Mouse (Mus musculus): ENCODE measurements around the gene Hoxb4. TPM values are rescaled to one million over a fixed set of nuclear protein-coding genes. Genes with fewer than 3 reads are reported as not detected.

The Hoxb4 gene
- total RNA-seq, 2 experiments from 2014 or later, result 0.57 to 0.59 TPM

DNA sequence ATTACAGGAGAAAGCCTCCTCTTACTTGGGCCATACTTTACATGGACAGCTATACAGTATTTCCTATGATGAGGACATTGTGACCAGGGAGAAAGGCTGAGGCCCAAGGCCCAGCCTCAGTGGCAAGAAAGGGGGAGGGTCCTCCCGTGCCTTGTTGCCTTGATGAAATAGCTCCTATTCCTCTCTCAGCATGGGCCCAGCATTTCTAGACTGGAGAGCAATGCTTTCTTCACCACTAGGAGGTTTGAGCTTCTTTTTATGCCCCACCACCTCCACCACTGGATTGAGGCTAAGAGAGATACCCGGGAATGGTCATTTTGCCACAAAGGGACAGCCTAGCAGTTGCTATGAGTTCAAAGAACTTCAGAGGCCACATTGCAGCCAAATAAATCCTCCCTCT is 21.1 kb upstream of the Hoxb4 start:
- DNase-seq (ENCODE audit: low spot score), result no peak
- intact Hi-C loops (cut with DNase I), result no loop called here

DNA sequence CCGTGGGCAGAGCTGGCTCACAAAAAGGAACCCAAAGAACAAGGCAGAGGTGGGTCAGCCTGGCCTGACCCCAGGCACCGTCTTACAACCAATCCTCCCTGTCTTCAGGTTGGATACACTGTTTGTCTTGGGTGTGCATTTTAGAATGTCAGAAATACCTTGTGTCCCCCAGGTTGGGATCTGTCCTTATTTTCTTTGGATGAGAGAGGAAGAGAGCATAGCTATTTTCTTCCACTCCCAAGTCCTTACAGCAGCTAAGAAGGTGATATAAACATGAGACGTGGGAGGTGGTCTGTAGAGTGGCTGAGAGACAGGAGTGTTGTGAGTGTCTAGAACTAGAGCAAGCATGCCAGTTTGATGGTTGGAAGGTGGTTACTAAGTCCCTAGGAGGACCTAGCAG is 20.6 kb upstream of the Hoxb4 start:
- no peak for DNase-seq (ENCODE audit: low spot score)
- intact Hi-C loops (cut with DNase I), result no loop called here

DNA sequence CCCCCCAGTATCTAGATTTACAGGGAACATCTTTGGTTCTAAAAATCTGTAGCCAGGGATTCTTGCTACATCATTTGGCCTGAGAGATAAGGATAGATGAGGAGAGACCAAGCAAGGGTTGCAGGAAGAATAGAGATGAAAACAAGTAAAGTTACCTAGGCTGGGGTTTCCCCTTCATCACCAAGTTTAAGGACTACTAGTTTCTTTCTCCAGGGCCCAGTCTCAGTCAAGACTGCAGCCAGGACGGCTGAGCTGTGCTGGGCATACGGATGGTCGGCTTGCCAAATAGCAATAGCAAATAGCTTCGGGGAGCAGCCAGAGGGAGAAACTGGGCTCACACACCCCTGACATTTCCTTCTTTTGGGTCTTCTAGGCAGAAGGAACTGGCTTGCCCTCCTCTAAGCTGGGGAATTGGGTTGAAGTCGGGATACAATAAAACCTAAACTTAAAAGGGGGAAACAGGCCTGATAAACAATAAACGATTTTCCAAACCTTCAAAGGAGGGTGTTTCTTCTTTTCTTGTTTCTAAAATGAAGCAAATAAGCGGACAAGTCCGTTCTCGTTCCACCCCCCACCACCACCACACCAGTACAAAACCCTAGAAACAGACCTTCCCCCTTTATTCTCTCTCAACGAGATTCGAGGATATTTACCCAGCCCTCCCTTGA is 20.0 kb upstream of the Hoxb4 start:
- intact Hi-C loops (cut with DNase I), result no loop called here
- no peak for DNase-seq (ENCODE audit: low spot score)

DNA sequence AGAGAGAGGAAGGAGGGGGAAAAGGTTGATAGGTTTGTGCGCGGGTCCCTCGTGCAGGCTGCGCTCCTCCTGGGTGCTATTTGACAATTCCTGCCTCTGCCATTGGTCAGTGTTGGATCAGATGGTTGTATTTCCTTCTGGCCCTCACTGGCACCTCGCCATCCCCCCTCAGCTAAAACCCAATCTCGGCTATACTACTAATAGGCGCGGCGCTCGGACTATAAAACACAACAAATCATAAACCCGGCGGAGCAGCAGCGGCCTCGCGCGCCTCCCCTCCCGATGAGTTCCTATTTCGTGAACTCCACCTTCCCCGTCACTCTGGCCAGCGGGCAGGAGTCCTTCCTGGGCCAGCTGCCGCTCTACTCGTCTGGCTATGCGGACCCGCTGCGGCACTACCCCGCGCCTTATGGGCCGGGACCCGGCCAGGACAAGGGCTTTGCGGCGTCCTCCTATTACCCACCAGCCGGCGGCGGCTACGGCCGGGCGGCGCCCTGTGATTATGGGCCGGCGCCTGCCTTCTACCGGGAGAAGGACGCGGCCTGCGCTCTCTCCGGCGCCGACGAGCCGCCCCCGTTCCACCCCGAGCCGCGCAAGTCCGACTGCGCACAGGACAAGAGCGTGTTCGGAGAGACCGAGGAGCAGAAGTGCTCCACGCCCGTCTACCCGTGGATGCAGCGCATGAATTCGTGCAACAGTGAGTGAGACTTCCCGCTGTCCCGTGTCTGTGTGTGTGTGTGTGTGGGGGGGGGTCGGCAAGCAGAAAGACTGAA is 19.0 kb upstream of the Hoxb4 start:
- intact Hi-C loops (cut with DNase I), result no loop called here
- no peak for DNase-seq (ENCODE audit: low spot score)

DNA sequence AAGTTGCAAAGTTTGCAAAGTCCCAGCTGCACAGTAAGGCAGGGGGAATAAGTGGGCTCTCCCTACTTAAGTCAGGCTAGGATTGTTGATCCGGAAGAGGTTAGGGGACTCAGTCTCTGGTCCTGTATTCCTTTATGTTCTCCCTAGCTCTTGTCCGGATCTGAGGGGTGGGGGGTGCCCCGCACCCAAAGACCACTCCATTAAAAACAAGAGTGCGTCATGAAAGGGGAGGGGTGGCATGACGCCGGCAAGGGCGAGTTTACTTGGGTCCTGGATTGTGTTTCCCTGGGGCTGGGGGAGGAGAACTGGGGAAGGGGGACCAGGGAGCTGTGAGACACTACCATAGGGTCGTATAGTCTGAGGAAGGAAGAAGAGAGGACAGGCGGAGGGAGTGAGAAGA is 18.3 kb upstream of the Hoxb4 start:
- intact Hi-C loops (cut with DNase I), result loop anchor here (5.0 kb wide), 2 partner anchors 238 to 253 kb away; no protein-coding TSS in a partner anchor

DNA sequence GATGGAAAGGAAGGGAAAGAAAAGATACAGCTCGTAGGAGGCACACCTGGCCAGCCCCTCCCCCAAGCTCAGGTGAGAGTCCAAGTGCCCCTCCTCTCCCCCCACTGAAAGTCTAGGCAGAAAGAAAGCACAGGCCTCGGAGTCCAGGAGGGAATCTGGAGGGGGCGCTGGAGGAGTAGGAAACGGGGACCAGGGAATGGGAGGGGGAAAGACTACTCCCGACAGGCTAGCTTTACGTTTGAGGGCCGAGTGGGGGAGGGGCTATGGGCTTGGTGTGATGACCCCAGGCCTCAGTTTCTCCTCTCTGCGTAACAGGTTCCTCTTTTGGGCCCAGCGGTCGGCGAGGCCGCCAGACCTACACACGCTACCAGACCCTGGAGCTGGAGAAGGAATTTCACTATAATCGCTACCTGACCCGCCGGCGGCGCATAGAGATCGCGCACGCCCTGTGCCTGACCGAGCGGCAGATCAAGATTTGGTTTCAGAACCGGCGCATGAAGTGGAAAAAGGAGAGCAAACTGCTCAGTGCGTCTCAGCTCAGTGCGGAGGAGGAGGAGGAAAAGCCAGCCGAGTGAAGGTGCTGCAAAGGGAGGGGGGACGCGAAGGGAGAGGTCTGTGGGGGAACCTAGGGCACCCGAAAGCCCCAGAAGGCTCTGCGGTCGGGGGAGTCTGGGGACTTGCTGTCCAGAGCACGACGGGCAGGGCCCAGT is 17.6 kb upstream of the Hoxb4 start:
- no peak for DNase-seq (ENCODE audit: low spot score)
- intact Hi-C loops (cut with DNase I), result loop anchor here (5.0 kb wide), 2 partner anchors 237 to 252 kb away; no protein-coding TSS in a partner anchor

More for the DNA sequence above, 18.3 kb upstream of the Hoxb4 start:
- no peak for DNase-seq (ENCODE audit: low spot score)

DNA sequence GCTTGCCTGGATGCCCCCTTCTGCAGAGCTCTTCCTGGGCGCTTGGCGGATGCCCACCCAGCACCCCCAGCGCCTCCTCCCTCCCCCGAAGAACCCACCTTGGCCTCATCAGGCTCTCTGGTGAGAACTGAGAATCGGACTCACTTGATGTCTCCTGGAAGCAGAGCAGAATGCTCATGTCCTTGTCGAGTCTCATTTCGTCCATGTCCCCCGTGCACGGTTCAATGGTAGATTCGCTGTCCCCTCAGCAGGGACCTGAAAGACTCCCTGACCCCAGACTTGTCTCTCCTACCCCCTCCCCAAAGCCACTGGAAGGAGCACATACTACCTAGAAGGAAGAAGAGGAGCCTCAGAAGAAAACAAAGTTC is 17.0 kb upstream of the Hoxb4 start:
- intact Hi-C loops (cut with DNase I), result loop anchor here (5.0 kb wide), 2 partner anchors 236 to 251 kb away; no protein-coding TSS in a partner anchor
- no peak for DNase-seq (ENCODE audit: low spot score)

DNA sequence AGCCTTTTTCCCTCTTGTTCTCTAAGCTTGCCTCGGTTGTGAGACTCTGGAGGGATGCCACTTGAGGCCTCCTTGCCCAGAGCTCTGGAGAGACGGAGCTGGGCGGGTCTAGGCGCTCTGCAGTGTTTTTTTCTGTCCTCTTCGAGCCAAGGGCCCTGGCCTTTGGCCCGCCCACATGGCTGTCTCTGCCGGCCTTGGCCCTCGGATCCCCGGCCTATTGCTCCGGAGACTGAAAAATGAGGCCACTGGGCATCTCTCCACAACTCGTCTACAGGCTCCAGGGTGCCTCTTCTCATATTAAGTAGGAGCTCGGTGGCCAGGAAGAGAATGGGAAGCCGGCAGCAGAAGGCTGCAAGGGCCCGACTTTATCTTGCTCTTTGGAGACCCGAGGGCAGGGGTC is 16.2 kb upstream of the Hoxb4 start:
- intact Hi-C loops (cut with DNase I), result loop anchor here (2.0 to 5.0 kb wide), 3 partner anchors 105 to 250 kb away; no protein-coding TSS in a partner anchor
- no peak for DNase-seq (ENCODE audit: low spot score)

DNA sequence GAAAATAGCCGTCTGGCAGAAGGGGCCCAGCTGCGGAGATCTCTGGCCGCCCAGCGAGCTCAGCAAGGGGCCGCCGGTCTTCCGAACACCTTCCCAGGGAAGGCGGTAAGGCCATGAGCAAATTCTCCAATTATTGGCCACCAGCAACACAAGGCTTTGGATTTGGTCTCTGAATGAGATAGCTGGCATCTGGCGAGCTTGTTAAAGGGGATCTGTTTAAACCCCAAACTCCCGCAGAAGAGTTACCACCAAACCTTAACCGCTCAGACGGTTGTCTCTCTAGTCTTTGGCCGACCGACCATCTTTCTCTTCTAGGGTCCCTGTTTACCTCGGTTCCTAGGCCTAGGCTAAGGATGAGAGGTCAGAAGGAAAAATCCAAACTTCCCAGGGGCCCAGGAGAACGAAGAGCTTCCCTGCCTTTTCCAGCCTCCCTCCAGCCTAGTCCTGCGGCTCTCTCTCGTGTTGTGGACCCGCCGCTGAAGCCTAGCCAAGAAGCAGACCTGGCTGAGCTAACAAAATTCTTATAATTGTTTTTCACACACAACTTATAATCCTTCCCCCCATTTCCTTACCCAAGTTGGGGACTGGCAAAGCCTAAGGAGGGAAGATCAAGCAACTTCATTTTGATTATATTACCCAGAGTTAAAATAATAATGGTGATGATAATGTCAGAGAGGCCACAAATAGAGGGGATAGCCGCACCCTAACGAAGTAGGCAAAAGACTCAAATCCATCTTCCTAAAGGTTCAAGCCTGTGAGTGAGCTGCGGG is 15.5 kb upstream of the Hoxb4 start:
- intact Hi-C loops (cut with DNase I), result loop anchor here (2.0 to 5.0 kb wide), 3 partner anchors 104 to 250 kb away; no protein-coding TSS in a partner anchor
- no peak for DNase-seq (ENCODE audit: low spot score)

DNA sequence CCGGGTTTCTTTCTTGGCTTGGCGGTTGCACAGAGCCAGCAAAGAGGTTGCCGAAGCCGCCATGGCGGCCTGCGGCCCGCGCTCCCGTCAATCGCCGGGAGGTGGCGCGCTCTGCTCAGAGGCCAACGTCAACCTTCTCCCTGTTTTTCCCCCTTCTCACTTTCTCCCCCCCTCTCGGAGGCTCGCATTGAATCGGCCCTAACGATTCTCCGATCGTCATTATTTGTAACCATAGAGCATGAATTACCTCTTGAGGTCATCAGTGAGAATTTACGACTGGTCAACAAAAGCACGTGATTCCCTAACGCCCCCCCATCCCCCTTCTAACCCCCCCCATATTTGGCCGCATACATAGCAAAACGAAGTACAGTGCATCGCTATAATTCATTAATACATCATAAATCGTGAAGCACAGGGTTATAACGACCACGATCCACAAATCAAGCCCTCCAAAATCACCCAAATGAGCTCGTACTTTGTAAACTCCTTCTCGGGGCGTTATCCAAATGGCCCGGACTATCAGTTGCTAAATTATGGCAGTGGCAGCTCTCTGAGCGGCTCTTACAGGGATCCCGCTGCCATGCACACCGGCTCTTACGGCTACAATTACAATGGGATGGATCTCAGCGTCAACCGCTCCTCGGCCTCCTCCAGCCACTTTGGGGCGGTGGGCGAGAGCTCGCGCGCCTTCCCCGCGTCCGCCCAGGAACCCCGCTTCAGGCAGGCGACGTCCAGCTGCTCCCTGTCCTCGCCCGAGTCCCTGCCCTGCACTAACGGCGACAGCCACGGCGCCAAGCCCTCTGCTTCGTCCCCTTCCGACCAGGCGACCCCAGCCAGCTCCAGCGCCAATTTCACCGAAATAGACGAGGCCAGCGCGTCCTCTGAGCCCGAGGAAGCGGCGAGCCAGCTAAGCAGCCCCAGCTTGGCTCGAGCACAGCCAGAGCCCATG is 14.6 kb upstream of the Hoxb4 start, which contains the start of gene Hoxb5:
Hoxb5 (plus strand) TSS at position 186 of the 949 bp plus-strand sequence.
- intact Hi-C loops (cut with DNase I), result loop anchor here (2.0 to 5.0 kb wide), 3 partner anchors 103 to 249 kb away; no protein-coding TSS in a partner anchor
- no peak for DNase-seq (ENCODE audit: low spot score)

DNA sequence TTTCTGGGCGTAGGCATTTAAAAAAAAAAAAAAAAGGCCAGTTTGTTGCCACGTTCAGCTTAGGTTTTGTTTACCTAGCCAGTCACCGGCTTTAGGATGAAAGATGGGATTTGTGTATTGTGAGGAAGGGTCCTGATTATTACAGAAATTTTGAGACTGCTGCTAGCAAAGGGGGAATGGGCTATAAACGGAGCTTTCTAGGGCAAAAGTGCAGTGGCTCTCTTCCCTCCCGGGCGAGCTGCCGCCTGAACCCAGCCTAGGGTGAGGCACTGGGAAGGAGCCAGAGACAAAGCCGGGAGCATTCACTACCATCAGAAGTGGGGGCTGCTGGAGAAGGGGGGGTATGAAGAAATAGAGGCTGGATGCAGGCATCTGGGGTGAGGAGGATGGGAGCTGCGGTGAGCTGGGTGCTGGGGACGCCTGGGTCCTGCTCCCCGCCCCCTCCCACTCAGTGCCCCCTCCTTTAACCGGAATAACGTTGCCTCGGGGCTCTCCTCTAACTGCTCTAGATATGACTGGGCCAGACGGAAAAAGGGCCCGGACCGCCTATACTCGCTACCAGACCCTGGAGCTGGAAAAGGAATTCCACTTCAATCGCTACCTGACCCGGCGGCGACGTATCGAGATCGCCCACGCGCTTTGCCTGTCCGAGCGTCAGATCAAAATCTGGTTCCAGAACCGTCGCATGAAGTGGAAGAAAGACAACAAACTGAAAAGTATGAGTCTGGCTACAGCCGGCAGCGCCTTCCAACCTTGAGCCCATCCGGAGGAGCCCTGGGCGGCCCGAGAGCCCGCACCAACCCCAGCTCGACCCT is 13.5 kb upstream of the Hoxb4 start:
- DNase-seq (ENCODE audit: low spot score), result no peak
- intact Hi-C loops (cut with DNase I), result loop anchor here (5.0 kb wide), 2 partner anchors 233 to 248 kb away; no protein-coding TSS in a partner anchor

DNA sequence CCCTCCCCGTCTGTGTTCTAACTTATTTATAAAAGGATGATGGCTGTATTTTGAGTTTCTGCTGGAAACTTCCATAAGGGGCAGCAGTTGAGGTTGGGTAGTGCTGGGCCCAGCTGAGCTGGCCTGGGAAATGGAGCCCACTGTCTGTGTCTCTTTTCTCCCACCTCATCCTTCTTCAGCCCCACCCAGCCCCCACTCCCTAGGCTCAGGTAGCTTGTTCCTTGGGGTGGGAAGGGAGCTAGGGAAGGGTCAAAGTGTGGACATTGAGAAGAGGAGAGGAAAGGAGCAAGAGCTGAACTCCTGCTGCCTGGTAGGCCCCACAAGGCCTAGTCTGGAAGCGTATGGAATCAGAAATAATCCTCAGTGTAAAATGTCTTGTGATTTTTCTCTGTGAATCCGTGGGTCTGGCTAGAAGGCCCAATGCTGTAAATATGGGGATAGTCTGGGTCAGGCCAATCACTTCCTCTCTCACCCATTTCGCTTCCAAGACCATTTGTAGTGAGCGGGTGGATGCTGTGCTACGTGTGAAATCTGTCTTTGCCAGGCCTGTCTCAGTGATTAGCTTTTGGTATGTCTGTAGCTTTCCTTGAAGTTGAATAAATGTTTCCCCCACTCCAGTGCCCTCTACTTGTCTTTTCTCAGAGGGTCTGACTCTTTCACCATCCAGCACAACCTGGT is 12.4 kb upstream of the Hoxb4 start:
- no peak for DNase-seq (ENCODE audit: low spot score)
- intact Hi-C loops (cut with DNase I), result no loop called here

DNA sequence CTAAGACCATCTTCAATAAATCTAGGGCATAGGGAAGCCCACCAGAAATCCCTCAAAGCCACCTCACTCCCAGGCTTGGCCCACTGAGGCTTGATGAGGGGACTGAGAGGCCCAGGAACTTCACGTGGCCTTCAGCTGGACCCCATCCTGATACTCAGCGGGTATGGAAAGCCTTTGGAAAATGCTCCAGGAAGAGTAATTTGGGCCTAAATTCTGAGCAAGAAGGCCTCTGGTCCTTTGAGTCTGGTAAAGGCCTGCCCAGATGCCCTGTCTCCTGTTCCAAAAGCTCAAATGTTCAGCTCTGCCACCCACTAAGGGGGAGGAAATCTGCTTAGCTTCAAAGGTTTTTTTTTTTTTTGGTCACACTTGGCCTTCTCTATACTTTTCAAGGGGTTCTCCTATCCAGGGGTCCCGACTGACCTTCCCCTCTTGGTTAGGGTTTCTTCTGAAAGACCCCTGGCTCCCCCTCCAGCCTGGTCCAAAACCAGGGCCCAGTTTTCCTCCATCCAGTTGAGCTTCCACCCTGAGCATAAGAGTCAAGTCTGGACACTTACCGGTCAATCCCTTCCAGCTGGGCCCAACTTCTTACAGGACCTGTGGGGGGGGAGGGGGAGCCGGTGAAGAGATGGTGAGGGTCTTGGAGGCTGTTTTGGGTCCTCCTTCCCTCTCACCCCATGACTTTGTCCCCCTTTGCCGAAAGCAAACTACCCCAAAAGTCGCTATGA is 11.7 kb upstream of the Hoxb4 start:
- intact Hi-C loops (cut with DNase I), result no loop called here
- no peak for DNase-seq (ENCODE audit: low spot score)

DNA sequence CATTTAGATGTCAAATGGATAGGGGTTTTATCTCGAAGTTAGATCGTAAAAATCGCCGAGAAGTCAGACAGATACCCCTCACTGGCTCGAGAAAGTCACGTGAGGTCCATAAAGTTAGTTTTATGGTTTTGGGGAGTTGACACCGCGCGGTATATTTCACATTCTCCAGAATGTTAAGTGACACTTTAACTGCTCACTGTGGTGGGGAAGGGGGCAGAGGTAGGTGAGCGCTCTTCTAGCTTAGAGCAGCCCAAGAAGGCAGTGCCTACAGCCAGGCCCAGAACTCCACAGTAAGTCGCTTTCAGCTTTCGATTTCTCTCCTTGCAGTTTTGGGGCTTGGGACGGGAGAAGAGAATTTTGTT is 11.2 kb upstream of the Hoxb4 start:
- intact Hi-C loops (cut with DNase I), result no loop called here
- DNase-seq (ENCODE audit: low spot score), result no peak

DNA sequence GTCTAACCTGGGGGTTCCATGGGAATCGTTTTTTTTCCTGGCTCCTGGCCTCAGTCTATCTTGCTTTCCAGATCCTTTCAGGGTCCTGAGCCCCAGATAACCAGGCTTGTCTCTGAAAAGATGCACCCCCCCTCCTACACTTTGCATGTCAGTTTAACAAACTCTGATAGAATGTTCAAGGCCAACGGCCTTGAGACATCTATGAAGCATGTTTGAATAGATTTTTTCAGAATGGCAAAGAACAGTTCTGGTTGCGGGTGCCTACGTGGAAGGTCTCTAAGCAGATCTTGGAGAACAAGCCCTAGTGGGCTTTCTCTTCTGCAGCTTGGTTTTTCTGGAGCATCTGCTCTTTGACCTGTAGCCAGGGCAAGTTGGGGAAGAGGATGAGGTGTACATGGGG is 9.3 kb upstream of the Hoxb4 start:
- intact Hi-C loops (cut with DNase I), result no loop called here
- no peak for DNase-seq (ENCODE audit: low spot score)

DNA sequence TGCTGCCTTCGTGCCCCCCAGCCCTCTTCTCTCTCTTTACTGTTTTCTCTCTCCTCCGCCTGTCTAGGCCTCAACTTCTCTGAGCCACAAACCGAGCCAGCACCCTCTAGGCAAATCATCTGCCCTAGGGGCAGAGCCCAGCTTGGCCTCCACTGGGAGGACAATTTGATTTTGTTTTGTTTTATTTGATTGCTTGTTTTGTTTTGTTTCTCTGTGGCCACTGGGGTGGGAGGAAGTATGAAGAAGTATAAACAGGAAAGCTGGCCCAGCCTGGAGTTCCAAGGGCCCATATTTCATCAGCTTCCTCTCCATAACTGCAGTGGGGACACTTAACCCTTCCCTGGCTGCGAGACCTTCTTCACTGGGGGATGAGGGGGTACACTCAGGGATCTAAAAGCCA is 8.8 kb upstream of the Hoxb4 start:
- intact Hi-C loops (cut with DNase I), result no loop called here

More for the DNA sequence above, 8.8 kb upstream of the Hoxb4 start:
- no peak for DNase-seq (ENCODE audit: low spot score)

All from heart, postnatal 25 days (tissue).